Mouse (Mus musculus) cortical plate, adult 2 months (tissue): ENCODE results near the gene Mep1a.

Experiments
- CTCF ChIP-seq: fragments of 200-500 bp; IDR thresholded peaks from 2 replicates; pipeline ENCODE4 v1.5.1; 2011; ENCODE audit warnings: mild to moderate bottlenecking, control low read depth, low read length; ENCODE audit not compliant: insufficient read depth; ENCODE audit errors: extremely low read depth
- POLR2A ChIP-seq: fragments of 200-500 bp; IDR thresholded peaks from 2 replicates; pipeline ENCODE4 v1.6.1; 2011; ENCODE audit warnings: mild to moderate bottlenecking, low read length, control low read depth; ENCODE audit not compliant: insufficient read depth; ENCODE audit errors: extremely low read depth

- TF ChIP-seq CTCF = no peak
- no peak for TF ChIP-seq POLR2A
Measured at GRCm38 (mm10) chr17:43470039-43470438, 32.6 kb downstream of the Mep1a start.
